Mouse (Mus musculus) layer of hippocampus, postnatal 10 days (tissue): Measurements from ENCODE around the gene Vmn1r70. TPM values are rescaled to one million over a fixed set of nuclear protein-coding genes. Genes with fewer than 3 reads are reported as not detected.

Experiments used
- DNase-seq, 2 experiments: peaks; one replicate each; pipeline ENCODE4 v3.0.0; 2021; ENCODE audit warnings: low spot score in 2 of 2
- long read RNA-seq: library from polyadenylated mRNA; stranded (forward); transcript quantifications from one replicate; pipeline ENCODE4 v2.0.0, GENCODE M21; 2023
- total RNA-seq, 2 experiments: library from RNA; stranded (reverse); gene quantifications; 2 replicates each; pipeline ENCODE4 v1.2.3; 2021

Vmn1r70 gene
- not detected for total RNA-seq
- long read RNA-seq = 0 reads

- DNase-seq = no peak
These were observed at the start of gene Vmn1r70 for GRCm38 (mm10) chr7:10631232-10631631. Vmn1r70 (plus strand) TSS chr7:10631532.

- no peak for DNase-seq
These were observed 17.8 kb upstream of the Vmn1r70 start, which contains the start of gene Vmn1r69 for GRCm38 (mm10) chr7:10613559-10613958. Vmn1r69 (minus strand) TSS chr7:10613659.

Other genes with a start within 250 kb of the Vmn1r70 start
- gene Vmn1r67, start 188.2 kb upstream of the Vmn1r70 start, total RNA-seq = not detected
- gene Zik1, start 136.1 kb upstream of the Vmn1r70 start, total RNA-seq = 10 to 100 TPM; 14.9 to 16.5 TPM
- not detected for gene Vmn1r68, start 73.0 kb upstream of the Vmn1r70 start, total RNA-seq
- gene Vmn1r69, start 17.9 kb upstream of the Vmn1r70 start, total RNA-seq = not detected
- not detected for gene Nlrp4b, start 56.3 kb downstream of the Vmn1r70 start, total RNA-seq
- gene Vmn1r71, start 122.8 kb downstream of the Vmn1r70 start, total RNA-seq = not detected